Mouse (Mus musculus) kidney, embryonic 15.5 days (tissue): ENCODE measurements at regions not wholly inside any gene's neighbourhood (a gene's known extent, or its start where the extent isn't known, plus 50 kb on each side); places are given as distances from the start of the nearest gene placed in this dataset.

Experiments used
- ATAC-seq: fragments of 200-750 bp; cut with Nextera tagmentation; replicated peaks from 2 replicates; pipeline ENCODE4 v1.8.0; 2017; ENCODE audit warnings: moderate TSS enrichment; ENCODE audit not compliant: low FRiP score
- H3K27ac ChIP-seq: fragments of 300-500 bp; sonication (generic); 2 replicates; pipeline ENCODE4 v1.5.1; 2015; ENCODE audit warnings: mild to moderate bottlenecking, inconsistent platforms
- H3K27me3 ChIP-seq: fragments of 300-500 bp; sonication (generic); 2 replicates; pipeline ENCODE4 v1.6.1; 2015; ENCODE audit warnings: inconsistent platforms
- H3K36me3 ChIP-seq: fragments of 300-500 bp; sonication (generic); 2 replicates; pipeline ENCODE4 v1.6.1; 2015; ENCODE audit warnings: inconsistent platforms
- H3K4me1 ChIP-seq: fragments of 300-500 bp; sonication (generic); 2 replicates; pipeline ENCODE4 v1.6.1; 2015; ENCODE audit warnings: inconsistent platforms
- H3K4me2 ChIP-seq: fragments of 300-500 bp; sonication (generic); 2 replicates; pipeline ENCODE4 v1.6.1; 2015; ENCODE audit warnings: moderate library complexity, mild to moderate bottlenecking, inconsistent platforms
- H3K4me3 ChIP-seq: fragments of 300-500 bp; sonication (generic); replicated peaks from 2 replicates; pipeline ENCODE4 v1.5.1; 2015; ENCODE audit warnings: mild to moderate bottlenecking, inconsistent platforms
- H3K9ac ChIP-seq: fragments of 300-500 bp; sonication (generic); 2 replicates; pipeline ENCODE4 v1.6.1; 2015; ENCODE audit warnings: mild to moderate bottlenecking, inconsistent platforms
- H3K9me3 ChIP-seq: fragments of 300-500 bp; sonication (generic); replicated peaks from 2 replicates; pipeline ENCODE4 v1.6.1; 2016; ENCODE audit warnings: inconsistent platforms
- WGBS: fragments of 180-500 bp; shearing (Covaris S2); methylation state at CpG from one replicate; pipeline ENCODE4 v1.1.7; 2015; ENCODE audit warnings: mixed read lengths; 5-methylcytosine and 5-hydroxymethylcytosine counted together

- no peak overlapping the region for H3K9ac ChIP-seq
- WGBS: 25% methylated on average over 4 of the region's 4 CpGs
- no peak overlapping the region for H3K4me2 ChIP-seq
- H3K36me3 ChIP-seq: no peaks in the 10 kb centered on the region
- no peak overlapping the region for H3K4me3 ChIP-seq
- H3K27me3 ChIP-seq: no peaks in the 10 kb centered on the region
- peaks cover 21% of the 10 kb centered on the region for H3K4me1 ChIP-seq
- ATAC-seq: no peak; the same call in 1 of the 2 replicates
- H3K9me3 ChIP-seq: no peaks in the 10 kb centered on the region
- H3K27ac ChIP-seq: no peak overlapping the region
Observed at GRCm38 (mm10) chr2:137729207-137729606, 527.2 kb upstream of the Btbd3 start.

DNA sequence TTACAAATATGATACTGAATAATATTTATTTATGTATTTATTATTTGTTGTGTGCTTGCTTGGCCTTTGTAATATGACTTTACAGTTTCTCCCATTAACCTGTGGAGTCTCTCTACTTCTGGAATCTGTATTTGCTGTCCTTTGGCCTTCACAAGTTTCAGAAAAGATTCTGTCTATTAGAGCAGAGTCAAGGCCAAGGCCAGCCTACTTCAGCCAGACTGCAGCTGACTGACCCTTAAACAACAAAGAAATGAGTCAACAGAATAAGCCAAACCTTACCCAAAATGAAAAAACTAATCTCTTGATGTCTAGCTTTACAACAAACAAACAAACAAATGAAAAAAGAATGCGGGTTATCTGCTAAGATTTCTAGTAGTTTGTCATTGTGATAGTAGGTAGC, 532.7 kb upstream of the Btbd3 start:
- H3K27ac ChIP-seq: no peak overlapping the region
- H3K4me2 ChIP-seq: no peak overlapping the region
- H3K4me3 ChIP-seq: no peak overlapping the region
- H3K9ac ChIP-seq: no peak overlapping the region
- ATAC-seq: no peak
- no peaks in the 10 kb centered on the region for H3K9me3 ChIP-seq
- H3K4me1 ChIP-seq: peaks cover 4% of the 10 kb centered on the region
- H3K36me3 ChIP-seq: no peaks in the 10 kb centered on the region
- WGBS: 96% methylated on average over 1 of the region's 1 CpGs
- H3K27me3 ChIP-seq: no peaks in the 10 kb centered on the region

GRCm38 (mm10) chr2:137721767-137722424, 534.5 kb upstream of the Btbd3 start:
- 58% methylated on average over 7 of the region's 7 CpGs for WGBS
- Histone ChIP-seq H3K9me3 (no peaks in the 10 kb centered on the region), H3K36me3 (no peaks in the 10 kb centered on the region), H3K4me2 (no peak overlapping the region), H3K9ac (no peak overlapping the region), H3K27me3 (no peaks in the 10 kb centered on the region), H3K4me3 (no peak overlapping the region), H3K27ac (peak overlapping the region; percentile 72), H3K4me1 (0 out of 2 replicates have a peak, but pooled peaks cover 3% of the 10 kb centered on the region)
- ATAC-seq: peak; percentile 91

- peaks cover 9% of the 10 kb centered on the region; the same call in 1 of the 2 replicates for H3K4me1 ChIP-seq
- H3K4me3 ChIP-seq: no peak overlapping the region
- no peaks in the 10 kb centered on the region for H3K9me3 ChIP-seq
- ATAC-seq: peak; percentile 90
- H3K4me2 ChIP-seq: no peak overlapping the region
- 63% methylated on average over 2 of the region's 2 CpGs for WGBS
- 0 out of 2 replicates have a peak overlapping the region, but pooled peaks have one; percentile 22 for H3K27ac ChIP-seq
- H3K36me3 ChIP-seq: no peaks in the 10 kb centered on the region
- H3K27me3 ChIP-seq: no peaks in the 10 kb centered on the region
- H3K9ac ChIP-seq: no peak overlapping the region
Observed at GRCm38 (mm10) chr2:137715891-137716290, 540.5 kb upstream of the Btbd3 start.

DNA sequence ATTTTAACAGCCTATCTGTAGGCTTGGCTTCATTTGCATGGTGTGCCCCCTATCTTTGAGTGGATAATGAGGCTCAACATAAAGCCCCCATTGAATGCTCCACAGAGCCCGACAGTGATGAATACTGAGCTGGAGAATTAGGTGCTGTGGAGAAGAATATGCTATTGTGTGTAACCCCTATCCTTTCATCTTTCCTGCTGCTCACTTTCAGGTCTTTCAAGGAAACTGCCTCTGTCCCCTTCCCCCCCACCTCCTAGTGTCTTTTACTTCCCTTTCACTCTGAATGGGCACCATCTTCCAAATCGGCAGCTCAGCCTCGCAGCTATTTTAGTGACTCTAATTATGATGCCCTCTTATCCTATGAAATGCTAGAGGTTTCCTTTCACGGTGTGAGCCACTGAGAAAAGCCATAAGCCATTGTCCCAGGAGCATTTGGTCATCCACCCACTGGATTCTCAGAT, 549.8 kb upstream of the Btbd3 start:
- Histone ChIP-seq H3K27me3 (no peaks in the 10 kb centered on the region), H3K27ac (no peak overlapping the region), H3K4me1 (peaks cover 16% of the 10 kb centered on the region), H3K9ac (no peak overlapping the region), H3K4me3 (no peak overlapping the region), H3K36me3 (no peaks in the 10 kb centered on the region), H3K9me3 (no peaks in the 10 kb centered on the region), H3K4me2 (peak overlapping the region; percentile 17; the same call in 1 of the 2 replicates)
- ATAC-seq: no peak
- 6% methylated on average over 4 of the region's 4 CpGs for WGBS

DNA sequence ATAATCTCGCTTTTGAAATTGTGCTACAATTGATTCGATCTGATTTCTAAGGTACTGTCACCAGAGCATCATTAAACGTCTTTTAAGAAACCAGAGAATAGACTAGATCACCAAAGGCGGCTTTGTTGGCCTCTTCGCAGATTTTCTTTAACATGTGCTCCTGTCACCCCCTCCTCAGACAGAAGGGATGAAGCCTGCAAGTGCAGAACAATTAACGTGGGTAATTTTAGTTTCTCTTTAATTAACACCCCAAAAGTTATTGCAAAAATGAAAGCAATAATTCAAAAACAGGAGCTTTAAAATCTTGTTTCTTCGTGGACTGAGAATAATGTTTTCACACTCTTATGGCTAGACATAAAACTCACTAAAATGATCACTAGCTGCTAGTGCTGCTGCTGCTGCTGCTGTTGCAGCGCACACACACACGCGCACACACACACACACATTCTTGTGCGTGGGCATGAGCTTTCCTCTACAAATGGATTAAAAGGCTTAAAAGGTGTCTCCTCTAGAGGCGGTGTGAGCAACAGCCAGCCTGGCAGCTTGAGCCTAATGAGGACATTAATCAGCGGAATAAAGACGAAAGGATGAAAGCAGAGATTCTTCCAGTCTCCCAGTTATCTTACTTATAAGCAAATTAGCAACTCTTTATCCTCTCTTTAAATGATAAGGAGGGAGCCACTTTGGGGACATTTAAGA, 550.5 kb upstream of the Btbd3 start:
- Histone ChIP-seq H3K4me2 (peak overlapping the region; percentile 17; the same call in 1 of the 2 replicates), H3K9me3 (no peaks in the 10 kb centered on the region), H3K4me3 (no peak overlapping the region), H3K36me3 (no peaks in the 10 kb centered on the region), H3K27me3 (no peaks in the 10 kb centered on the region), H3K4me1 (peaks cover 16% of the 10 kb centered on the region), H3K27ac (peak overlapping the region; percentile 33; the same call in 1 of the 2 replicates), H3K9ac (no peak overlapping the region)
- 49% methylated on average over 14 of the region's 14 CpGs for WGBS
- no peak for ATAC-seq

DNA sequence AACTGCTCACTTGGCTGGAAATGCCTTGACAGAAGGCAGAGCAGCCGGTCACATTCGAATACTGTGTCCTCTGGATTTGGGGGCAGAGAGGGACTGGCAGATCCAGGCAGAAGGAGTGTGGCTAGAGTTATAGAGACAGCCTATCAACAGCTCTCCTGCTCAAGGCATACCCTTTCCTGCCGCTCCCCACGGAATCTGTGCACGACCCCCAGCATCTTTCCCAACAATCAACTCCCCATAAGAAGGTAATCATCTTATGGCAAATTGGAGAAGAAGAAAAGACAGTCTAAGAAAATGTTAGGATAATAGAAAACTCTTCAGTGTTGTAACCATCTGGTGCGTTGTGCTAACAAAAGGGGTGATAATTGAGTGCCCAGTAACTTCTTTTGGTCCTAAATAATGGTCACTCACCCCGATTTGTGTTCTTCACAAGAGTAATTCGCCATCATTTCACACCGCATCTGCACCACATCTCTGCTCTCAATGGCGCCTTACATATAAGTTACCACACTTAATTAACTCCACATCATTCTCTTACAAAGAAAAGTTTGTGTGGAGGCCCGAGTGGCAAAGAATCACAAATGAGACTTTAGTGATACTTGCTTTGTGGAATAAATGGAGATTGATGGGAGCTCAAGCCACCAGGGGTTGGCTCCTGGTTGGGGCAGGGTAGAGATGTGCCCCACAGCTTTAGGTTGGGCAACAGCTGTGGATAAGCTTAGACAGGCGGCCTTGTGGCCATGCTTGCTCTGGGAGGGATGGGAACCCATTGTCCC, 551.2 kb upstream of the Btbd3 start:
- Histone ChIP-seq H3K36me3 (no peaks in the 10 kb centered on the region), H3K9ac (no peak overlapping the region), H3K27ac (peak overlapping the region; percentile 33; the same call in 1 of the 2 replicates), H3K4me3 (no peak overlapping the region), H3K9me3 (no peaks in the 10 kb centered on the region), H3K4me2 (no peak overlapping the region), H3K27me3 (no peaks in the 10 kb centered on the region), H3K4me1 (peaks cover 16% of the 10 kb centered on the region)
- 57% methylated on average over 12 of the region's 12 CpGs for WGBS
- peak; percentile 57 for ATAC-seq

DNA sequence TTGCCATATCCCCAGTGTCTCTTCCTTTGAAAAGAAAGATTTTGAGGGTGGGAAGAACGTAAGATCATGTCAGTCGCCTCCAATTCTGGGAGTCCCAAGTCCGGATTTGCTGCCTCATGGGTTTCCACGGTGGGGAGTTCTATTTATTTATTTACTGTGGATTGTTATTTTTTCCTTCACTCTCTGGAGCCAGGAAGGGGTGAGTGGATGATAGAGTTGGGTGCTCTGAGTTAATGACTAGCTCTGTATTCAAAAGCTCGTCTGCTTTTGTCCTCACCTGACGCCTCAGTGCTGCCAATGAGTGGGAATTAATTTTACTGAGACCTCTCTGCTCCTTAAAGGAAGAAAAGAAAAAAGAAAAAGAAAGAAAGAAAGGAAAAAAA, 551.8 kb upstream of the Btbd3 start:
- Histone ChIP-seq H3K4me3 (no peak overlapping the region), H3K4me2 (no peak overlapping the region), H3K27me3 (no peaks in the 10 kb centered on the region), H3K4me1 (peaks cover 16% of the 10 kb centered on the region), H3K27ac (peak overlapping the region; percentile 37; the same call in 1 of the 2 replicates), H3K9me3 (no peaks in the 10 kb centered on the region), H3K36me3 (no peaks in the 10 kb centered on the region), H3K9ac (no peak overlapping the region)
- peak; percentile 84 for ATAC-seq
- WGBS: 45% methylated on average over 6 of the region's 6 CpGs

GRCm38 (mm10) chr2:137704051-137704450, 552.3 kb upstream of the Btbd3 start:
- peak overlapping the region; percentile 37; the same call in 1 of the 2 replicates for H3K27ac ChIP-seq
- H3K4me3 ChIP-seq: no peak overlapping the region
- no peak overlapping the region for H3K9ac ChIP-seq
- no peak overlapping the region for H3K4me2 ChIP-seq
- 56% methylated on average over 3 of the region's 3 CpGs for WGBS
- ATAC-seq: peak; percentile 75
- no peaks in the 10 kb centered on the region for H3K27me3 ChIP-seq
- no peaks in the 10 kb centered on the region for H3K9me3 ChIP-seq
- no peaks in the 10 kb centered on the region for H3K36me3 ChIP-seq
- H3K4me1 ChIP-seq: peaks cover 16% of the 10 kb centered on the region

GRCm38 (mm10) chr2:137695885-137696284, 560.5 kb upstream of the Btbd3 start:
- WGBS: 93% methylated on average over 5 of the region's 5 CpGs
- no peak for ATAC-seq
- Histone ChIP-seq H3K9me3 (no peaks in the 10 kb centered on the region), H3K4me2 (no peak overlapping the region), H3K36me3 (no peaks in the 10 kb centered on the region), H3K27ac (no peak overlapping the region), H3K9ac (no peak overlapping the region), H3K27me3 (no peaks in the 10 kb centered on the region), H3K4me3 (no peak overlapping the region), H3K4me1 (peaks cover under 1% of the 10 kb centered on the region; the same call in 1 of the 2 replicates)

DNA sequence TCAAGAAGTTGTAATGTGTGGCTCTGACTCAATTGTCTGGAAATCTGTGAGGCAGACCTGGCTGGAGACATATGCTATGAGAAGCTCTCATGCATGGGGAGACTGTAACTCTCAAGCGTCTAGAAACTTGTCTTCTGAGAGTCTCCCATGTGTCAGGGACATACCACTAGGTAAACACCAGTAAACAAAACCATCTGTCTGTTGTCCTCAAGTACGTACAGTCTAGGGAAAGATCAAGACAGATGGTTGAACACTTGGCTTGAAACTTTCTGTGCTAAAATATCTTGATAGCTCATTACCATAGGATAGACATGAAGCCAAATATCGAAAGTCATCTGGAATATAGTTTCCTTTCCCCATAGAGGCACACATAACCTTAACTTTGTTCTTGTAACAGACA, 562.3 kb upstream of the Btbd3 start:
- no peak for ATAC-seq

DNA sequence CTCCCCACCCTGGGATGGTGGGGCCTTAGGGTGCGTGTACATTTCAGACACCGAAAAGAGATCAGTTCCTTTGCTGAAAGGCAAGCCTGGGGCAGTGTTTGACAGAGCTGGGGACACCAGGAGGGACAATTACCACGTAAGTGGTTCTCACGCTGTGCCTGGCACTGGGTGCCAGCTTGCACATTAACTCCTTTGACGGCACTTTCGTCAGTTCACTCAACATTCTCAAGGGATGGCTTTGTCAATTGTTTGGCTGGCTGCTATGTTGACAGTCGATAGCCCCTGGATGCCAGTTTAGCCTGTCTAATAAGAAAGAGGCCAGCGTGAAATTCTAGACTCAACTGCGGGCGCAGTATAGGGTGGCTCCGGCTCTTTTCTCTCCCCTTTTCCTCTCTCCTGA, 569.2 kb upstream of the Btbd3 start:
- H3K4me3 ChIP-seq: no peak overlapping the region
- 79% methylated on average over 11 of the region's 11 CpGs for WGBS
- no peaks in the 10 kb centered on the region for H3K36me3 ChIP-seq
- peaks cover 6% of the 10 kb centered on the region; the same call in 1 of the 2 replicates for H3K4me1 ChIP-seq
- no peaks in the 10 kb centered on the region for H3K27me3 ChIP-seq
- H3K9me3 ChIP-seq: no peaks in the 10 kb centered on the region
- H3K4me2 ChIP-seq: no peak overlapping the region
- H3K27ac ChIP-seq: no peak overlapping the region
- H3K9ac ChIP-seq: no peak overlapping the region
- ATAC-seq: 0 out of 2 replicates have a peak, but pooled peaks have one; percentile 22

More for the DNA sequence above, 562.3 kb upstream of the Btbd3 start:
- Histone ChIP-seq H3K27ac (no peak overlapping the region), H3K27me3 (no peaks in the 10 kb centered on the region), H3K36me3 (no peaks in the 10 kb centered on the region), H3K4me3 (no peak overlapping the region), H3K4me1 (peaks cover 4% of the 10 kb centered on the region; the same call in 1 of the 2 replicates), H3K9ac (no peak overlapping the region), H3K9me3 (no peaks in the 10 kb centered on the region), H3K4me2 (no peak overlapping the region)
- whole genome bisulfite sequencing: 75% methylated on average over 3 of the region's 3 CpGs
